Mouse (Mus musculus) intestine, embryonic 16.5 days (tissue): ENCODE data around the gene Zcchc18. TPM values are rescaled to one million over a fixed set of nuclear protein-coding genes. Genes with fewer than 3 reads are reported as not detected.
A peak's percentile ranks its signal among the peaks of the same experiment; 100 is the strongest.

Source experiments
- ATAC-seq: fragments of 200-750 bp; cut with Nextera tagmentation; 2 replicates; pipeline ENCODE4 v1.8.0; 2017; ENCODE audit warnings: moderate TSS enrichment, moderate library complexity
- H3K27ac ChIP-seq: fragments of 300-500 bp; sonication (generic); 2 replicates; pipeline ENCODE4 v1.5.1; 2014; ENCODE audit warnings: mild to moderate bottlenecking, low read length
- H3K27me3 ChIP-seq: fragments of 300-500 bp; sonication (generic); replicated peaks from 2 replicates; pipeline ENCODE4 v1.6.1; 2014; ENCODE audit warnings: low read length, control low read depth, mixed read lengths; ENCODE audit not compliant: control insufficient read depth, insufficient read depth
- H3K36me3 ChIP-seq: fragments of 300-500 bp; sonication (generic); 2 replicates; pipeline ENCODE4 v1.6.1; 2014; ENCODE audit warnings: low read length, control low read depth; ENCODE audit not compliant: control insufficient read depth, insufficient read depth
- H3K4me1 ChIP-seq: fragments of 300-500 bp; sonication (generic); 2 replicates; pipeline ENCODE4 v1.6.1; 2014; ENCODE audit warnings: low read length, control low read depth, mixed read lengths; ENCODE audit not compliant: control insufficient read depth, insufficient read depth
- H3K4me2 ChIP-seq: fragments of 300-500 bp; sonication (generic); 2 replicates; pipeline ENCODE4 v1.6.1; 2014; ENCODE audit warnings: low read depth, low read length, control low read depth
- H3K4me3 ChIP-seq: fragments of 300-500 bp; sonication (generic); 2 replicates; pipeline ENCODE4 v1.5.1; 2014; ENCODE audit warnings: mild to moderate bottlenecking, low read length
- H3K9ac ChIP-seq: fragments of 300-500 bp; sonication (generic); 2 replicates; pipeline ENCODE4 v1.6.1; 2014; ENCODE audit warnings: low read depth, low read length
- H3K9me3 ChIP-seq: fragments of 300-500 bp; sonication (generic); 2 replicates; pipeline ENCODE4 v1.6.1; 2016; ENCODE audit warnings: low read length, control low read depth; ENCODE audit not compliant: control insufficient read depth
- WGBS: fragments of 180-500 bp; shearing (Covaris S2); extraction: QIAGEN DNeasy Blood & Tissue Kit; methylation state at CpG from one replicate; pipeline ENCODE4 v1.1.7; 2014; 5-methylcytosine and 5-hydroxymethylcytosine counted together
- polyA plus RNA-seq: library from polyadenylated mRNA; unstranded; fragments of >200 nt; fragmentation: Nextera tagmentation; extraction: Ambion mirVana; gene quantifications from 2 replicates; pipeline ENCODE4 v1.2.1, GENCODE M21; 2015

The Zcchc18 gene
- polyA plus RNA-seq, 1 experiment from 2014 or later: 14.3 TPM

- H3K4me3 ChIP-seq: peak overlapping the region; percentile 59
- 13% methylated on average over 12 of the region's 12 CpGs for WGBS
- H3K4me2 ChIP-seq: peak overlapping the region; percentile 40
- H3K27ac ChIP-seq: no peak overlapping the region
- H3K9ac ChIP-seq: peak overlapping the region; percentile 72
- no peaks in the 10 kb centered on the region for H3K4me1 ChIP-seq
- no peaks in the 10 kb centered on the region for H3K27me3 ChIP-seq
- no peaks in the 10 kb centered on the region for H3K36me3 ChIP-seq
- no peaks in the 10 kb centered on the region for H3K9me3 ChIP-seq
- ATAC-seq: peak; percentile 41
Measured at GRCm38 (mm10) chrX:137037470-137037999, 44.6 kb downstream of the Zcchc18 start.

- no peaks in the 10 kb centered on the region for H3K27me3 ChIP-seq
- peak; percentile 96 for ATAC-seq
Measured at GRCm38 (mm10) chrX:137038000-137038483, 45.1 kb downstream of the Zcchc18 start, which contains the start of gene Slc25a53. Gene Slc25a53, minus strand, starts transcription at chrX:137038302.

DNA sequence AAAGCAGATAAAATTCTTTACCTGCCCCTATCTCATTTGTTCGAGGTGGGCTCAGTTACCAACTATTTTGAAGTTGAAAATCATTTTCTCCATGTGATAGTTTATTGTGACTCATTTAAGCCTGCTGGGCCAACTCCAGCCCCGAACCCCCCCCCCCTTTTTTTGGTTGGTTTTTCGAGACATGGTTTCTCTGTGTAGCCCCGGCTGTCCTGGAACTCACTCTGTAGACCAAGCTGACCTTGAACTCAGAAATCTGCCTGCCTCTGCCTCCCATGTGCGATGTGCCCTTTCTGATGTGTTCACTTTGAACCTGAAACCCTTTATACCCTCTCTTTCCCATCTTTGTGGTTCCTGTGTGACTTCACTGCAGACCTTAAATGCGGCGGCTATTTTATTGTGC, 45.5 kb downstream of the Zcchc18 start:
- ATAC-seq: peak; percentile 47; the same call in 1 of the 2 replicates
- no peak overlapping the region for H3K27ac ChIP-seq

More at GRCm38 (mm10) chrX:137038000-137038483, 45.1 kb downstream of the Zcchc18 start, which contains the start of gene Slc25a53:
- peak within 1 kb of the TSS; percentile 59 for H3K4me3 ChIP-seq
- peak within 1 kb of the TSS; percentile 40 for H3K4me2 ChIP-seq
- no peaks in the 10 kb centered on the region for H3K9me3 ChIP-seq
- H3K4me1 ChIP-seq: no peaks in the 10 kb centered on the region
- no peaks in the 10 kb centered on the region for H3K36me3 ChIP-seq
- peak within 1 kb of the TSS; percentile 72 for H3K9ac ChIP-seq
- WGBS: 23% methylated on average over 31 of the region's 31 CpGs
- H3K27ac ChIP-seq: peak within 1 kb of the TSS; percentile 86

More for the DNA sequence above, 45.5 kb downstream of the Zcchc18 start:
- H3K4me3 ChIP-seq: peak overlapping the region; percentile 59
- WGBS: 55% methylated on average over 7 of the region's 7 CpGs
- no peaks in the 10 kb centered on the region for H3K4me1 ChIP-seq
- H3K36me3 ChIP-seq: no peaks in the 10 kb centered on the region
- H3K4me2 ChIP-seq: peak overlapping the region; percentile 34
- H3K27me3 ChIP-seq: no peaks in the 10 kb centered on the region
- H3K9ac ChIP-seq: peak overlapping the region; percentile 72; the same call in 1 of the 2 replicates
- no peaks in the 10 kb centered on the region for H3K9me3 ChIP-seq

Other genes with a start within 250 kb of the Zcchc18 start
- 417 and 440 TPM in 2 replicates for gene Morf4l2, start 249.5 kb upstream of the Zcchc18 start, polyA plus RNA-seq
- not detected in 2 replicates for gene Glra4, start 213.0 kb upstream of the Zcchc18 start, polyA plus RNA-seq
- 3.9 and 4.2 TPM in 2 replicates for gene Plp1, start 170.5 kb upstream of the Zcchc18 start, polyA plus RNA-seq
- gene Rab9b, start 124.4 kb upstream of the Zcchc18 start, polyA plus RNA-seq: 0.37 and 0.44 TPM in 2 replicates
- not detected in 2 replicates for gene H2bfm, start 65.8 kb upstream of the Zcchc18 start, polyA plus RNA-seq
- 39.5 and 39.9 TPM in 2 replicates for gene Tmsb15b2, start 17.7 kb upstream of the Zcchc18 start, polyA plus RNA-seq
- 3.9 TPM in 2 replicates for gene Tmsb15l, start 16.3 kb upstream of the Zcchc18 start, polyA plus RNA-seq
- 19.4 and 21.6 TPM in 2 replicates for gene Tmsb15b1, start 16.3 kb upstream of the Zcchc18 start, polyA plus RNA-seq
- 5.1 and 6.7 TPM in 2 replicates for gene Slc25a53, start 45.1 kb downstream of the Zcchc18 start, polyA plus RNA-seq
- 3.7 TPM in 2 replicates for gene Fam199x, start 56.4 kb downstream of the Zcchc18 start, polyA plus RNA-seq
- gene Esx1, start 128.9 kb downstream of the Zcchc18 start, polyA plus RNA-seq: not detected in 2 replicates